Mouse (Mus musculus) 416B (cell line): ENCODE measurements around the gene Zfp617.
"Not testable (repeated sequence)": the region's sequence is repeated elsewhere in the genome, so short reads cannot be mapped to it uniquely, and the experiment has no call there.

ENCODE experiments used
- DNase-seq: peaks from one replicate; pipeline ENCODE4 v3.0.0; 2011; ENCODE audit warnings: low read depth

The Zfp617 gene

DNA sequence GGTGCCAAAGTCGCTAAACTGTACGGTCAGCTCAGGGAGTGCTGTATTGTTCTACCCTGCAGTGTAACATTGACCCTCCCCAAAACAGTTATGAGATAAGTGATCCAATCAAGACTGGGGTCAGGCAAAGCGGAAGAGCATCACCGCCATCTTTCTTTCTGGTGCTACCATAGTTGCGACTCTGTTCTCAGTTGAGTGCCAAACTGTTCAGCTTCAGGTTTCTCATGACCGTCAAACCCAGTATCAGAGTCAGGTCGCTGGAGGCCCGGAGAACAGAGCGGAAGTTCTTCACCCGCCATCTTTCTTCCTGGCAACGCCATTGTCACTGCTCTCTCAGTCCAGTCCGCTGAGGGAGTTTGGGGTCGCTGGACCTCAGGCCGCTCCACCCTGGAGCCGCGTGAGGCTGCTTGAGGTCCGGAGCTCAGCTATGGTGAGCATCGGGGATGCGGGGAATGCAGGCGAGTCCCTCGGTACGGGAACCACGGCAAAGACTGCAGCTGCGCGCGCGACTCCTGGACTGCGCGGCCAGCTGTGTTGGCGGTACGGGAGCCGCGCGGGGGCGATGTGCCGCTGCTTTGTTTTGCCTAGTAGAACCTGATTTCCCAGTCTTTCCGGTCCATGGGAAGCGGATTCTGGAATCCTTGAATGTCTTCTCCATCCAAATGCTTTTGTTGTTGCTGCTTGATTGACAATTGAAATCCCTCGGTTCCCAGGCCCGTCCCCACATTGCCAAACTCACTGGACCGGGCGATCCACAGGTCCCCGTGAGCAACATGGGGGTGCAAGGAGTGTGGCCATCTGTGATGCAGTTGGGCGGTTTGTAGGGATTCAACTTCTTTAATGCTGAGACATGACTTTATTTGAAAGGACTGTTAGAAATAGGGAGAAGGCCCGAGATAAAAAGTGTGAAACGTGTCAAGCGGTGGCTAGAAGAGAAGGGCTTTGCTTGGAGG lies at the start of gene Zfp617, which contains the start of gene Zfp882:
Gene Zfp617, plus strand, starts transcription at position 327 of the 953 bp plus-strand sequence.
Gene Zfp882, plus strand, starts transcription at position 300 of the 953 bp plus-strand sequence.
- DNase-seq = peak; percentile 83

DNA sequence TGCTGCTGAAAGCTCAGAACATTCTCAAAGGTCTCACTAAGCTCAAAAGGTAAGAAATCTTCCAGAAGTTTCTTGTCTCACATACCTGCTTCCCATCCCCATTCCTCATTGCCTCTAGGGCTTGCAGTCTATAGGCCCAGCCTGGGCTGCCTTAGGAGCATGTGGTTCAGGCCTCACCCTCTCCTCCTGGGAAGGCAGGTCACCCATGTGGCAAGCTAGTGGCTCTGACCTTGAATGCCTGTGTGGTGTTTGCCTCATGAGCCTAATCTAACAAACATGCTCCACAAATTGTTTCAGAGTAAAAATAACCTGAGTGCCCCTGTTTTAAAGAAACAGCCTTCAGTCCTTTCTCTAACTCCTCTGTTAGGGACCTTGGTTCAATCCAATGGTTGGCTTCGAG lies 46.9 kb upstream of the Zfp617 start:
- DNase-seq = not testable (repeated sequence)

DNA sequence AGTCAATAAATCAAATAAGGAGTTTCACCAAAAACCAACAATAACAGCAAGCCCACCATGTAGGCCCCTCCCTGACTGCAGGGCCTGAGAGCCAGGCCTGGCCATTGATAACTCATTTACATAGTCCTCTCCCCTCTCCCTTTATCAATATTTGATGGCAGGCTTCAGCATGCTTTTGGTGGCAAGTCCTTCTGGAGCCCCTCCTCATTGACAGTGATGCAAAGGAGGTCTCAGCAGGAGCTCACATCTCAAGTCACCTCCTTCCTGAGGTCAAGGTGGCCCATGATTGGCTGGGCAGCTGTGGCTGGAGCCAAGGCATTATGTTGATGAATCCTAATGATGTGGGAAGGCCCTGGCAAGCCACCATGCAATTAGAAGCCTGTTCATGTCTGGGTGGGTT lies 46.4 kb upstream of the Zfp617 start:
- not testable (repeated sequence) for DNase-seq

DNA sequence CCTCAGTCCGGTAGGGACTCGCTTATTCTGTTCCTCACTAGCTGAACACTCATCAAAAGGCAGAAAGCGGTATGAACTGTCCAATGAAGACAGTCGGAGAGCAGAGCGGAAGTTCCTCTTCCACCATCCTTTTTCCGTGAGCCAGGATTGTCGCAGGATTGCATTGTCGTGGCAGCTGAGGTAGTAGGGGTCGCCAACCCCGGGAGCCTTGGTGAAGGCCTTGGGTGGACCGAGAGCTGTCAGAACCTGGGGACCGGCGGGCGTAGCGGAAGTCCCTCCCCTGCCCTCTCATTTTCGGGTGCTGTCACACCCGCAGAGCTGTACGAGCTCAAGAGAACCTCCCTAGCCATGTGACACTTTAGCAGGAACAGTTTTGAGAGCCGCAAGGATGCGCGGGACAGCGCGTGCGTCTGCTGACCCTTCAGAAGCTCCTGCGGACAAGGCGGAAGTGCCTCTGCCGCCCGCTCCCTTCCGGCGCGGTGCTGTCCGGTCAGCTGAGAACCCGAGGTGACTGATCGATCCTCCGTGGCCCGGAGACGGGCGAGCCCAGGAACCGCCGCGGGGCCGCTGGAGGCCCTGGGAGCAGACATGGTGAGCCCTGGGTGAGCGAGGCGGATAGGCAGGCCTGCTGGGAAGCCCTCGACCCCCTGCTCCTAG lies 26.7 kb upstream of the Zfp617 start, which contains the start of gene Zfp709:
Gene Zfp709, plus strand, starts transcription at position 402 of the 657 bp plus-strand sequence.
- no peak for DNase-seq

DNA sequence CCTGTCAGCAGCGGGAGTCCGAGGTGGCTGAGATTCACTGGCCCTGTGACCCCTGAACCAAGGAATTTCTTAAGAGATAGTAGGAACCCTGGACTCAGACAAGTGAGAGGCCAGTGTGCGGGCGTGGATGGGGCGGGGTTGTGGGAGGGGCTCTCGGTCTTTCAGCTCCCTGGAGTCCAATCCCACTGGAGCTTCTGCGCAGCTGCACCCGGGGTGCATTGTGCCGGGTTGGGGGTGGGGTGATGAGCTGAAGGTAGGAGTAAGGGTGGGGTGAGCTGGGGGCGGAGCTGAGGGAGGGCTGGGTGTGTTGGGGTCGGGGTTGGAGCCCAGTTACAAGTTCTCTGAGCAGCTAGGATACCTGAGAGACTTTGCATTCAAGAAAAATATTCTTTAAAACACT lies 7.8 kb upstream of the Zfp617 start:
- DNase-seq = not testable (repeated sequence)

DNA sequence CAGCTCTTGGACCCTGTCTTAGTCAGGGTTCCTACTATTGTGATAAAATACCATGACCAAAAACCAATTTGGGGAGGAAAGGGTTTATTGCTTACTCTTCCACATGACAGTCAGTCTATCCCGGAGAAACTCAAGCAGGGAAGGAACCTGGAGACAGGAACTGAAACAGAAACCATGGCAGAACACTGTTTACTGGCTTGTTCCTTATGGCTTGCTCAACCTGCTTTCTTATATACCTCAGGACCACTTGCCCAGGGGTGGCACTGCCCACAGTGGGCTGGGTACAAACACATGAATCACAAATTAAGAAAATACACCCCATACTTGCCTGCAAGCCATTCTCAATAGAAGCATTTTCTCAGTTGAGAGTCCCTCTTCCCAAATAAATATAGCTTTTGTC lies 5.4 kb upstream of the Zfp617 start:
- not testable (repeated sequence) for DNase-seq

DNA sequence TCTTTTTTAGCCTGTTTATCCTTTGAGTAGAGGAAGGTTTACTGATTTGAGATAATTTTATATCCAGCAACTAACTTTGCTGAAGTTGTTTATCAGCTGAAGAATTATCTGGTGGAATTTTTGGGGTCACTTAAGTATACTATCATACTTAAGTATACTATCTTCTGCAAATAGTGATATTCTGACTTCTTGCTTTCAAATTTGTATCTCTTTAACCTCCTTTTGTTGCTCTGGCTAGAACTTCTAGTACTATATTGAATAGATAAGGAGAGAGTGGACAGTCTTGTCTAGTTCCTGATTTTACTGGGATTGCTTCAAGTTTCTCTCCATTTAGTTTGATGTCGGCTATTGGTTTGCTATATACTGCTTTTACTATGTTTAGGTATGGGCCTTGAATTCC lies 1.6 kb upstream of the Zfp617 start:
- no peak for DNase-seq

DNA sequence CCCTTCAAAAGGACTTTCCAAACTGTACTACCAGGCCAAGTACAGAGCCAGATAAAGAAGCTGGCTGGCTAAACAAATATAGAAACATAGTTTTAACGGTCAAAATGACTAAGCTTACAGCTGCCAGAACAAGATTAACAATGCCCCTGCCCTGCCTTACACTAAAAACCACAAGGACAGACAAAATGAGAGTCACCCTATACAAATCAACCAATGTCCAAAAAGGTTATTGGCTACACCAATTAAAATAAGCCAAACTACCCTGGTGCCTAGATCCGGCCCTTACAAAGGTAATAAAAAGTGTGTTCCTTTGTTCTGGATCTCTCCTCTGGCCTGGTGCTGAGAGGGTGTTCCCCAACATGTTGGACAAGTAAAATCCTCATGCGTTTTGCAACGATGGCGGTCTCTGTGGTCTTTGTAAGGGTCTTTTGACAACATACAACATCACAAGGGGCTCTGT lies 607 bp upstream of the Zfp617 start:
- peak; percentile 61 for DNase-seq

DNA sequence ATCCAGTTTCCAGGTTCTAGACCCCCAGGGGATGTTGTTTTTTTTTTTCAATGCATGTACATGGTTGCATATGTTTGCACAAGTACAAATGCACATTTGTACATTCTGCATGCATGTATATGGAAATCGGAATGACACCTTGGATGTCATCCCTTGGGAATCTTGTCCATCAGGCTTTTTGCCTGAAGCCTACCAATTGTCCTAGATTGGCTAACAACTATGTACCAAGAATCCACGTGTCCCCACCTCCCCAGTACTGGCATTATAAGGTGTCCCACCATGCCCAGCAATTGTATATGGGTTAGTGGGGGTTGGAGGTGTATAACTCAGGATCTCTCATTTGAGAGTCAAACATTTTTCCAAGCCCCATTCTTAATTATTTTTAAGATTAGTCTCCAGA lies 3.9 kb downstream of the Zfp617 start:
- no peak for DNase-seq

DNA sequence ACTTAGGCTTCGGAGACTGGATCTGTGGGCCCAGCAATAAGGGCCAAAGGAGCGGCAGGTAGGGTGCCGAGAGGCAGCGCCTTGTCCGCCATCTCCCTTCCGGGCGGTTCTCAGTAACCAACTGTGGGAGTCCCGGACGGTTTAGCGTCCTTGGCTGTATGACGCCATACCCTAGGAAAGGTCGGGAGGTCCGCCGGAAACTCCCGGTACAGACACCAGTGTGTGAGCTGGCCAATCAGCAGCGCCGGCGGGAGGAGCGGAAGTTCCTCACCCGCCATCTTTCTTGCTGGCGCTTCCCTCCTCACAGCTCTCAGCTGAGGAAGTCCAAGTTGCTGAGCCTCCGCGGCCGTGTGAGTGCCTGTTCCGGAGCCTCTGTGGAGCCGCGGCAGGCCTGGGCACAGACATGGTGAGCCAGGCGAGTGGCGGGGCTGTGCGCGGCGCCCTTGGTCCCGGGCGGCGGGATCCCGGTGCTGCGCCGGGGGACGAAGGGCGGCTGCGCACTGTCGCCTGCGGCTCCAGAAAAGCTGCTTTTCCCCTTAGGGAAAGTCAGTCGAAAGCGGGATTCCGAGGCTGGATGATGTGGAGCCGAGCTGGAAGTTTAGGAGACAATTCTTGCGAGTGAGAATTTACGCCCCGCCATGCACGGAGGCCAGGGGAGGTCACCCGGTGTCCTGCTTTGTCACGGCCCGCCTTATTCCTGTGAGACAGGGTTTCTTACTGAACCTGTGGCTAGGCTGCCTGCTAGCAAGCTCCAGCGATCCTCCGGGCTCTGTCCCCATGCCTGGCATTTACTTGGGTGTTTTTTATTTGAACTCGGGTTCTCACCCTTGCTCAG lies 14.3 kb downstream of the Zfp617 start:
- peak; percentile 97 for DNase-seq

DNA sequence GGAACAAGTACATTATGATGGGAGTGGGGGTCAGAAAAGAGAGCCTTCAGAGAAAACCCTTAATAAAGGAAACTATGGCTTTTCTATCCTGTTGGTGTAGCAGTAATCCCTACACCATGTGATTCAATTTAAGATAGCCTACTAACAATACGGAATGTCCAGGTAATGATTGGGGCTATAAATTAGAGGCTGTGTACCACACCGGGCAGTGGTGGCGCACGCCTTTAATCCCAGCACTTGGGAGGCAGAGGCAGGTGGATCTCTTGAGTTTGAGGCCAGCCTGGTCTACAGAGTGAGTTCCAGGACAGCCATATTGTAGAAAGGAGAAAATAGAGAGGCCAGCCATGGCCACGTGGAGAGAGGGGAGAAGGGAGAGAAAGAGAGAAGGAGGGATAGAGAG lies 17.4 kb downstream of the Zfp617 start:
- DNase-seq = no peak

DNA sequence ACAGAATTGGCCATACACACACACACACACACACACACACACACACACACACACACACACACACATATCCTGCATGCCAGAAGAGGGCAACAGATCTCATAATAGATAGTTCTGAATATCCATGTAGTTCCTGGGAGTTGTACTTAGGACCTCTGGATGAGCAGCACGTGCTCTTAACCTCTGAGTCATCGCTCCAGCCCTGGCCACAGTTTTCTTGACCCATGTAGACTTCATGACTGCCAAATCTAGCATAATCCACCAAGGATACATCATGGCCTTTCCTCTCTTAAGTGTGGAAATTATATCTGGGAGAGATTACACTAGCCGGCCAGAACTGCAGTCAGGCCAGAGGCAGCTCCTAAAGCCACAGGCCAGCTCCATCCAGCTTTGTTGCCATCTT lies 18.1 kb downstream of the Zfp617 start:
- no peak for DNase-seq

DNA sequence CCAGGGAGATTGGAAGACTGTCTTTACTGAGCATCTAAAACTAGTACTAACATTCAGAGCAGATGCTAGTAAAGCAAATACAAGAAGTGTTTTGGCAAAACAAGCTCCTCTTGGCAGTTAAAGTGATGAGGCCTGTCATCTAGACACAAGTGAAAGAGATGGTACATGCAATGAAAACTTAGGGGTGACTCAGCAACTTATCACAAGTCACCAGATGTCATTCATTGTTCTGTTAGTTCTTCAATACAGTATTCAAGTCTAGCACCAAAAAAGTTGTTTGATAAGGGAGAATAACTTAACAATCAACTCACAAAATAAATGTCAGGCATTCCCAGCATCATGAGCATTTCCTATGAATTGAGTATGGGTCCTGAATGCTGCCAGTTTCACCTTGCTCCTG lies 19.3 kb downstream of the Zfp617 start:
- no peak for DNase-seq

DNA sequence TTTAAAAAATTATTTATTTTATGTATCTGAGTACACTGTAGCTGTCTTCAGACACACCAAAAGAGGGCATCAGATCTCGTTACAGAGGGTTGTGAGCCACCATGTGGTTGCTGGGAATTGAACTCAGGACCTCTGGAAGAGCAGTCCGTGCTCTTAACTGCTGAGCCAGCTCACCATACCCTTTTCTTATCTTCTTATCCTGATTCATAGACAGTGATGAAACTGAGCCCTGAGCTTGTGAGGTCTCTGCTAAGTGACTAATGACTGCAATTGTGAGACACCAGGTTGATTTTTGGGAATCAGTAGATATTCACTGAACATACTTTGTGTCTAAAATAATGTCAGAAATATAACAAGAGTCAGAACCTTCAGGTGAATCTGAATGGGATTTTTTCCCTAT lies 29.6 kb downstream of the Zfp617 start:
- DNase-seq = not testable (repeated sequence)

DNA sequence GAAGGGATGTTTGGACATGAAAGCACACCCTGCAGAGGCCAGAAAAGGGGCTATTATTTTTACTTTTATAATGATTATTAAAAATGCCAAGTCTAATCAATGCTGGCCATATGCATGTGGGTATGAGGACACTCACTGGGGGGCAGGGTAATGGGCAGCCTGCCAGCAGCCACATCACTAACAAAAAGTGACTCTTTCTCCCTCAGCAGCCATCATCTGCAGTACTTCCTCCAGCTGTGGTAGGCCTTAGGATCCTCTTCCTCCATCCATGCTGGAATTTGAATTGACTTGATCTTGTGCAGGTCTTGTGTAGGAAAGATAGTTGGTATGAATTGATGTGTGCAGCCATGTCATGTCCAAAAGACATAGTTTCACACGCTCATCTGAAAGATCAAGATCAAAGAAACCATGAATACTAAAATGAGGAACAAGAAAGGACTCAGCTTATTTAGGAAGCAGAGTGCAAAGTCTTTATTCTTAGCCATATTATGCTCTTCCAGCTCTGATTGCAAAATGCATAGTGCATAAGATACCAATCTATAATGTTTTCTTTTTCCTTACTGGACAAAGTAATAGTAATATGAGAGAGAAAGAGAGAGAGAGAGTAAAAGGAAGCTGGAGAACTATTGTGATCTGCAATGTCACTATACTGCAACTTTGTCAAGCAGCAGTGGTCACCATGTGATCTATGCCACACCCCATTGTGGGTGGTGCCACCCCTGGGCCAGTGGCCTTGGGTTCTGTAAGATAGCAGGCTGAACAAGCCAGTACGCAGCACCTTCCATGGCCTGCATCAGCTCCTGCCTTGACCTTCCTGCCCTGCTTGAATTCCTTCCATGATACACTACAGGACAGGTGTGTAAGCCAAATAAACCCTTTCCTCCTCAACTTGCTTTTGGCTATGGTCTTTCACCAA lies 32.1 kb downstream of the Zfp617 start:
- DNase-seq = peak; percentile 57

DNA sequence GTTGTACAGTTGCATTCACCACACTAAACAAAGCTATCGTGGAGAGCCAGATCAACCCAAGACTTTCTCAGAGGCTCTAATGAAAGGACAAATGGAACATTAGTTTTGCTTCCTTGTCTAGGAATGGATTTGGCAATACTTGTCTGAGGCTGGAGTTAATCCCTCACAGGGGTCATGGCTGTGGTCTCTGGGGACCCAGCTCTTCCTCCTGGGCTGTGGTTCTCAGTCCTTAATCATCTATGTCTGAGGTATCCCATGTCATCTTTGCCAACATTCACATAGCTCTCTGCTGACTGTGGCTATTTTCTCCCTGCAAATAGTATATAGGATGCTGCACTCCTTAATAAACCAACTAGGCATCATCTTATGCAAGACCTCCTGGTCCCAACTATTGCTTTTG lies 33.3 kb downstream of the Zfp617 start:
- DNase-seq = no peak

DNA sequence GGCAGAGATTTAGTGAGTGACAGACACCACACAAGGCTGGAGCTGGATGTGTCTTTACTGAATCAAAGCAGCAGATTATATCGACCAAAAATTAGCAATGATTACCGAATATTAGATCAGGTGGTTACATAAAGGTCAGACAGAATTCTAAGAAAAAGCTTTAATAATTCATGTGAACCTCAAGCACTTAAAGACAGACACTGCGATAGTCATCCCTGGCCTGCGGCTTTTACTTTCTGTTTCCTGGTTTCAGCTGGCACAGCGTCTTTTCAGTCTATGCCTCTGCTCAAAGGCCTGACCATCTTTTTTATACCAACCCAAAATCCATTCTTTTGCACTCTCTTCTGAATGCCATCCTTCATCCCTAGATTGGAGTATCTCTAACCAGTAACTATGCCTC lies 40.2 kb downstream of the Zfp617 start:
- DNase-seq = no peak

DNA sequence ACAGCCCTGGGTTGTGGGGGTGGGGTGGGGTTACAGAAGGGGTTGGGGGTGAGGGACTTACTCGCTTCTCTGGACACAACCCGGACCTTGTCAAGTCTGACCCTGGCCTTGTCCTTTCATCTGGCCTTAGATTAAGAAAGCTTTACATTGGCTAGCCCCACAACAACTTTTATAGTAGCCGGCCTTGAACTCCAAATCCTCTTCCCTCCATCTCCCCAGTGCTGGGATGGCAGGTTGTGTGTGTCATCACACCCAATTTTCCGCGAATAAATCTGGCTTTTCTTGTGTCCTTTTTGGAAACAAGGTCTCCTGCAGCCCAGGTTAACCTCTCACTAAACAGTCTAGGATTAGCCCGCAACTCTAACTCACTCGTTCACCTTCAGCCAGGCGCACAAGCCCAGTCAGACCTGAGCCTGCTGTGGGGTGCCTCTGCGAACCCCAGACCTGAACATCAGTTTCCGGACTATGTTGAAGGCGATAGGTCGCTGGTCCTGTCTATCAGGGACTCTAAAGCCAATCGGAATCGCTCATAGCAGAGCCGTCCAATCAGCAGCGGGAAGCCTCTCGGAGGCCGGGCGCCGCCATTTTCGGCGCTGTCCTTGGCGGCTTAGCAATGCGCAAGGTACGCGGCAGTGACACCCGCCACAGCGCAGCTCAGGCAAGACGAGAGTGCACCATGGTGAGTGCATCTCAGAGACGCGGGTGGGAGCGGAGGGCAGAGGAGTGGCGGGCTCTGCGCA lies 42.2 kb downstream of the Zfp617 start, which contains the start of gene Zfp961:
Gene Zfp961, plus strand, starts transcription at position 557 of the 740 bp plus-strand sequence.
- peak; percentile 98 for DNase-seq

DNA sequence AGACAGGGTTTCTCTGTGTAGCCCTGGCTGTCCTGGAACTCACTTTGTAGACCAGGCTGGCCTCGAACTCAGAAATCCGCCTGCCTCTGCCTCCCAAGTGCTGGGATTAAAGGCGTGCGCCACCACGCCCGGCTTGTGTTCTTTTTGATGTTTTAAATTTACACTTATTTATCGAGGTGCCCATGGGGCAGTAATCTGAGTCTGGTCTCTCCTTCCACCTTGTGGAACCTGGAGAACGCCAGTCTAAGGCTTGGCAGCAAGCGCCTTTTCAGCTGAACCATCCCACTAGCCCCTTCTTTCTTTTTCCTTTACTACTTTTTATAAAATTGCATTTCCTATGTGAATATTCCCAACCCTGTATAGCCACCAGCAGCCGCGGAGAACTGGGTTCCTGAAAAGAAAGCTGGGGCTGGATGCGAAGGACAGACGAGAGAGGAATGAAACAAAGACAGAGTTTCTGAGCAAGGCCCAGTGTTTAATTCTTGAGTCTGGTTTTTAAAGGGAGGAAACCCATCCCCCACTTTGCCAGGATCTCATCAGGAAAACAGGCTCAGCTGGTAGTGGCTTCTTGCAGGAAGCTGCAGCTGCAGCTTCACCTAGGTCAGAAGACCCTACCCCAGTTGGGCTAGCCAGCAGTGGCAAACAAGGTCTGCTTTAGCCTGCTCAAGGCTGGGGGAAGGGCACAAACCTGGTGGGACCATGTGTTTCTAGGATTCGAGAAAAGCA lies 43.2 kb downstream of the Zfp617 start:
- peak; percentile 35 for DNase-seq
